19 mouse cellular contexts compared by ENCODE assay signal in the genomic region with DNA sequence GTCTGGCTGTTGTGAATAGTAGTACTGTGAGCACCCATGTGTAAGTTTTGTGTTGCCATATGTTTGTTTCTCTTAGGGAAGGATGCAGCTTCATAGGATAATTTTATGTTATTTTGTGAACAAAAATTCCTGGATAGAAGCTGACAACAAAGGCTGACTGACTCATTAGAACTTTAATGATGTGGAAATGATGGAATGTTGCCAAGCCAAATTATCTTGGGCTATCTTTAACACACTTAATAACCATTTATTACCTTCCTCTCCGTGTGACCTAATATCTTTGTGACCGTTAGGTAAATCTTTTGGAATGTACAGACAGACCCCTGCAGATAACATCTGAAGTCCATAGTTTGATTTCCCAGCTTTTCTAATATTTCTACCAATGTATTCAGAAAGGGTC. TPM values are rescaled to one million over a fixed set of nuclear protein-coding genes. Genes with fewer than 3 reads are reported as not detected.
DNase-seq lines count a peak whose midpoint lies in the region; ATAC-seq and TF ChIP-seq lines count a peak whose summit lies in the region.
"Had no signal": no experiment of that assay in that cellular context is flagged by ENCODE, and none has a peak within 500 bp of the region (broad histone marks: within the 10 kb centered on the region; RNA-seq: fewer than 3 reads in every experiment).

No protein-coding gene starts in this region.

- no peak for TF ChIP-seq CTCF in heart, adult 2 months (IDR thresholded peaks at IDR 0.05)
- no peak for TF ChIP-seq CTCF in heart, postnatal 0 days (IDR thresholded peaks at IDR 0.05; ENCODE audit: low read depth)

- WGBS in heart, adult 2 months: 15% methylated on average over 2 of the region's 2 CpGs
- 8% methylated on average over 2 of the region's 2 CpGs for WGBS in heart, postnatal 0 days
- WGBS in embryonic facial prominence, embryonic 10.5 days: 48% methylated on average over 2 of the region's 2 CpGs
- WGBS in limb, embryonic 13.5 days: 8% methylated on average over 2 of the region's 2 CpGs

- peaks cover 4% of the 10 kb centered on the region for H3K4me1 ChIP-seq in heart, adult 2 months (ENCODE audit: control insufficient read depth, insufficient read depth, low read length)
- H3K4me1 ChIP-seq in heart, postnatal 0 days (ENCODE audit: control insufficient read depth, insufficient read depth): peaks cover 55% of the 10 kb centered on the region
- H3K4me1 ChIP-seq in embryonic facial prominence, embryonic 10.5 days: peaks cover 37% of the 10 kb centered on the region
- peaks cover 40% of the 10 kb centered on the region for H3K4me1 ChIP-seq in limb, embryonic 13.5 days
- H3K4me1 ChIP-seq: midbrain, embryonic 13.5 days had no signal

- intact Hi-C loops in heart, adult 2 months (cut with DNase I): no loop called here
- intact Hi-C loops in heart, postnatal 10 days (cut with DNase I): no loop called here
- intact Hi-C loops in heart, postnatal 25 days (cut with DNase I): no loop called here

- H3K9ac ChIP-seq in heart, adult 2 months (ENCODE audit: low read depth, low read length): no peak overlapping the region
- no peak overlapping the region for H3K9ac ChIP-seq in heart, postnatal 0 days (replicated peaks; ENCODE audit: low read depth, low read length)
- no peak overlapping the region for H3K9ac ChIP-seq in limb, embryonic 13.5 days
- H3K9ac ChIP-seq: kidney, embryonic 15.5 days; midbrain, embryonic 13.5 days had no signal

- peaks cover 5% of the 10 kb centered on the region; the same call in 1 of the 2 replicates for H3K79me2 ChIP-seq in heart, adult 2 months (replicated peaks; ENCODE audit: control insufficient read depth, insufficient read depth, low read length)

- H3K9me3 ChIP-seq in heart, postnatal 0 days (replicated peaks; ENCODE audit: control insufficient read depth, low read length): no peaks in the 10 kb centered on the region
- no peaks in the 10 kb centered on the region for H3K9me3 ChIP-seq in embryonic facial prominence, embryonic 10.5 days
- no peaks in the 10 kb centered on the region for H3K9me3 ChIP-seq in limb, embryonic 13.5 days
- H3K9me3 ChIP-seq: forebrain, embryonic 10.5 days; hindbrain, embryonic 12.5 days; kidney, embryonic 15.5 days; midbrain, embryonic 13.5 days had no signal

- no peak overlapping the region for H3K4me3 ChIP-seq in heart, adult 2 months
- H3K4me3 ChIP-seq in heart, postnatal 0 days (ENCODE audit: low read depth, low read length): no peak overlapping the region
- H3K4me3 ChIP-seq in embryonic facial prominence, embryonic 10.5 days: no peak overlapping the region
- no peak overlapping the region for H3K4me3 ChIP-seq in limb, embryonic 13.5 days
- H3K4me3 ChIP-seq: forebrain, embryonic 10.5 days; hindbrain, embryonic 12.5 days; kidney, embryonic 15.5 days; midbrain, embryonic 13.5 days had no signal

- no peak for TF ChIP-seq EP300 in heart, adult 2 months (IDR thresholded peaks at IDR 0.05; ENCODE audit: insufficient read depth, low read depth, low read length)
- no peak for TF ChIP-seq EP300 in heart, postnatal 0 days (IDR thresholded peaks at IDR 0.05; ENCODE audit: low read depth)

- no peak for DNase-seq in heart, adult 2 months
- no peak for DNase-seq in heart, postnatal 10 days
- no peak for DNase-seq in heart, postnatal 0 days (ENCODE audit: low spot score)
- no peak for DNase-seq in heart, postnatal 25 days (ENCODE audit: low spot score)
- DNase-seq in embryonic facial prominence, embryonic 10.5 days (ENCODE audit: low spot score): no peak
- DNase-seq in left cerebral cortex, adult 9 months (ENCODE audit: low spot score in 2 of 2): no peak
- no peak for DNase-seq in c-Kit-positive CD71-positive TER-119-positive erythroid progenitor cells, embryonic 14.5 days (ENCODE audit: low spot score)
- DNase-seq: adrenal gland, postnatal 14 days; cerebellum, adult 18-20 months; cerebellum, postnatal 36 days; gastrocnemius, postnatal 14 days; liver; lung, adult 2 months had no signal

- no peaks in the 10 kb centered on the region for H3K27me3 ChIP-seq in heart, adult 2 months (ENCODE audit: control insufficient read depth, insufficient read depth, low read length)
- H3K27me3 ChIP-seq in heart, postnatal 0 days (ENCODE audit: control insufficient read depth, insufficient read depth, low read length): no peaks in the 10 kb centered on the region
- H3K27me3 ChIP-seq in embryonic facial prominence, embryonic 10.5 days (replicated peaks; ENCODE audit: low read depth, poor library complexity, severe bottlenecking): no peaks in the 10 kb centered on the region
- H3K27me3 ChIP-seq in limb, embryonic 13.5 days: no peaks in the 10 kb centered on the region
- H3K27me3 ChIP-seq: hindbrain, embryonic 12.5 days; kidney, embryonic 15.5 days; midbrain, embryonic 13.5 days had no signal

- H3K4me2 ChIP-seq in heart, postnatal 0 days (ENCODE audit: low read depth, low read length): no peak overlapping the region
- no peak overlapping the region for H3K4me2 ChIP-seq in limb, embryonic 13.5 days (replicated peaks)
- H3K4me2 ChIP-seq: hindbrain, embryonic 12.5 days; kidney, embryonic 15.5 days; midbrain, embryonic 13.5 days had no signal

- peaks cover 9% of the 10 kb centered on the region for H3K36me3 ChIP-seq in heart, adult 2 months (ENCODE audit: control insufficient read depth, insufficient read depth, low read length)
- H3K36me3 ChIP-seq in heart, postnatal 0 days (replicated peaks; ENCODE audit: control insufficient read depth, insufficient read depth, low read length): no peaks in the 10 kb centered on the region
- no peaks in the 10 kb centered on the region for H3K36me3 ChIP-seq in embryonic facial prominence, embryonic 10.5 days (replicated peaks)
- H3K36me3 ChIP-seq in limb, embryonic 13.5 days: no peaks in the 10 kb centered on the region
- H3K36me3 ChIP-seq: forebrain, embryonic 10.5 days; hindbrain, embryonic 12.5 days; kidney, embryonic 15.5 days; midbrain, embryonic 13.5 days had no signal

- TF ChIP-seq POLR2A in heart, adult 2 months (IDR thresholded peaks at IDR 0.05; ENCODE audit: insufficient read depth, low read depth, low read length): no peak

- H3K27ac ChIP-seq in heart, adult 2 months: 0 out of 2 replicates have a peak overlapping the region, but pooled peaks have one; percentile 57
- peak overlapping the region; percentile 72 for H3K27ac ChIP-seq in heart, postnatal 0 days (ENCODE audit: low read depth)
- H3K27ac ChIP-seq in embryonic facial prominence, embryonic 10.5 days (replicated peaks): peak overlapping the region; percentile 85
- peak overlapping the region; percentile 53 for H3K27ac ChIP-seq in limb, embryonic 13.5 days
- H3K27ac ChIP-seq: hindbrain, embryonic 12.5 days; midbrain, embryonic 13.5 days had no signal

- no peak for ATAC-seq in heart, postnatal 0 days (ENCODE audit: insufficient read depth, low read depth)
- no peak for ATAC-seq in limb, embryonic 13.5 days (ENCODE audit: low FRiP score, low read depth)
- ATAC-seq: inflammation-experienced regulatory T-cells, adult 6 months; midbrain, embryonic 13.5 days had no signal

RNA-seq across cellular contexts. Expression of a gene that starts 33.7 kb away (rescaled TPM):
- total RNA-seq in heart, adult 2 months (2021): 100 to 1,000 TPM; 212 to 253 TPM
- 104 and 160 TPM in 2 replicates for polyA plus RNA-seq in heart, adult 2 months (2012; rRNA removed)
- 100 to 1,000 TPM; 157 to 165 TPM for total RNA-seq in heart, postnatal 10 days (2021)
- total RNA-seq in heart, postnatal 0 days (2014; rRNA removed; ENCODE audit: low replicate concordance): 126 and 133 TPM in 2 replicates
- polyA plus RNA-seq in heart, postnatal 0 days (2015; fragmentation: Nextera tagmentation; extraction: Ambion mirVana): 246 and 255 TPM in 2 replicates
- total RNA-seq in heart, postnatal 25 days (2021): 100 to 1,000 TPM; 236 to 274 TPM
- 171 and 175 TPM in 2 replicates for polyA plus RNA-seq in embryonic facial prominence, embryonic 10.5 days (2016; fragmentation: Nextera tagmentation; extraction: Ambion mirVana)
- polyA plus RNA-seq in limb, embryonic 13.5 days (2015; fragmentation: Nextera tagmentation; extraction: Ambion mirVana): 154 and 156 TPM in 2 replicates

RNA-seq across cellular contexts. Expression of a gene that starts 33.8 kb away (rescaled TPM):
- total RNA-seq in heart, adult 2 months (2021): 10 to 100 TPM; 51.6 to 69.4 TPM
- polyA plus RNA-seq in heart, adult 2 months (2012; rRNA removed): 26.6 and 69.2 TPM in 2 replicates
- total RNA-seq in heart, postnatal 10 days (2021): 10 to 100 TPM; 60.3 to 82.0 TPM
- total RNA-seq in heart, postnatal 0 days (2014; rRNA removed; ENCODE audit: low replicate concordance): 63.7 and 65.4 TPM in 2 replicates
- polyA plus RNA-seq in heart, postnatal 0 days (2015; fragmentation: Nextera tagmentation; extraction: Ambion mirVana): 43.6 and 44.7 TPM in 2 replicates
- total RNA-seq in heart, postnatal 25 days (2021): 10 to 100 TPM; 62.9 to 72.4 TPM
- polyA plus RNA-seq in embryonic facial prominence, embryonic 10.5 days (2016; fragmentation: Nextera tagmentation; extraction: Ambion mirVana): 84.8 and 87.7 TPM in 2 replicates
- 78.5 and 78.9 TPM in 2 replicates for polyA plus RNA-seq in limb, embryonic 13.5 days (2015; fragmentation: Nextera tagmentation; extraction: Ambion mirVana)
